Mouse (Mus musculus) spleen, adult 2 months (tissue): ENCODE data around the gene Sh3bp5. TPM values are rescaled to one million over a fixed set of nuclear protein-coding genes. Genes with fewer than 3 reads are reported as not detected.

ENCODE experiments used
- DNase-seq, 2 experiments: peaks; one replicate each; pipeline versions ENCODE4 v3.0.0 to v3.0.0-alpha.2; 2012 to 2021; ENCODE audit warnings: low spot score in 2 of 2, low read depth in 1 of 2
- H3K27ac ChIP-seq: fragments of 200-500 bp; 2 replicates; pipeline ENCODE4 v1.5.1; 2012; ENCODE audit warnings: low read length, inconsistent platforms; ENCODE audit not compliant: insufficient read depth
- H3K27me3 ChIP-seq: fragments of 200-500 bp; 2 replicates; pipeline ENCODE4 v1.6.1; 2012; ENCODE audit warnings: mild to moderate bottlenecking, moderate library complexity, low read length, inconsistent platforms; ENCODE audit not compliant: control insufficient read depth, insufficient read depth
- H3K36me3 ChIP-seq: fragments of 200-500 bp; 2 replicates; pipeline ENCODE4 v1.6.1; 2012; ENCODE audit warnings: mild to moderate bottlenecking, low read length, inconsistent platforms; ENCODE audit not compliant: control insufficient read depth, insufficient read depth
- H3K4me1 ChIP-seq: fragments of 200-500 bp; 2 replicates; pipeline ENCODE4 v1.6.1; 2011; ENCODE audit warnings: inconsistent platforms; ENCODE audit not compliant: control insufficient read depth, insufficient read depth, insufficient read length
- H3K4me3 ChIP-seq: fragments of 200-500 bp; 2 replicates; pipeline ENCODE4 v1.5.1; 2011; ENCODE audit warnings: mild to moderate bottlenecking, inconsistent platforms; ENCODE audit not compliant: insufficient read depth, insufficient read length; ENCODE audit errors: extremely low read depth
- CTCF ChIP-seq: fragments of 200-500 bp; IDR thresholded peaks from 2 replicates; pipeline ENCODE4 v1.5.1; 2011; ENCODE audit warnings: mild to moderate bottlenecking, inconsistent platforms; ENCODE audit not compliant: insufficient read depth, insufficient read length, insufficient replicate concordance; ENCODE audit errors: extremely low read depth
- POLR2A ChIP-seq: fragments of 200-500 bp; IDR thresholded peaks from 2 replicates; pipeline ENCODE4 v1.6.1; 2011; ENCODE audit warnings: low read depth, low read length, inconsistent platforms
- WGBS: fragments of 180-500 bp; shearing (Covaris S2); methylation state at CpG from one replicate; pipeline ENCODE4 v1.1.7; 2018; 5-methylcytosine and 5-hydroxymethylcytosine counted together
- polyA plus RNA-seq: library from polyadenylated mRNA; depleted of rRNA; stranded (reverse); fragments of >200 nt; gene quantifications from 2 replicates; pipeline ENCODE4 v1.2.3, GENCODE M21; 2012

The Sh3bp5 gene
- polyA plus RNA-seq, 1 experiment: 36.0 TPM

DNA sequence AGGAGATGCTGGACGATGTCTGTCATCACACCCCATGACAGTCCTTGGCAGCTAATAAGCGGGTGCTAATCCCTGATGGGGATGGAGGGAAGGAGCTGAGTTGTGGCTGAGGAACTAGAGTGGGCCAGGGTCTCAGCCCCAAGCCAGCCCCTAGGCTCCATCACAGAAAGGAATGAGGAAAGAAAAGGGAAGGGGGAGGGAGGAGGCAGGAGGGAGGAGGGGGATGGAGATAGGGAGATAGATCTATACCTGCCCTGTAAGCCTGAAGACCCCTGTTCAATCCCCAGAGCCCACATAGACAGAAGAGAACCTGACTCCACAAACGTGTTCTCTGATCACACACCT is 42.4 kb downstream of the Sh3bp5 start:
- H3K4me1 ChIP-seq: peaks cover 8% of the 10 kb centered on the region; the same call in 1 of the 2 replicates
- peaks cover 6% of the 10 kb centered on the region; the same call in 1 of the 2 replicates for H3K36me3 ChIP-seq
- no peaks in the 10 kb centered on the region for H3K27me3 ChIP-seq
- 0 out of 2 replicates have a peak overlapping the region, but pooled peaks have one; percentile 29 for H3K27ac ChIP-seq
- WGBS: 82% methylated on average over 3 of the region's 3 CpGs
- H3K4me3 ChIP-seq: no peak overlapping the region
- TF ChIP-seq CTCF: no peak
- no peak for TF ChIP-seq POLR2A
- no peak for DNase-seq

DNA sequence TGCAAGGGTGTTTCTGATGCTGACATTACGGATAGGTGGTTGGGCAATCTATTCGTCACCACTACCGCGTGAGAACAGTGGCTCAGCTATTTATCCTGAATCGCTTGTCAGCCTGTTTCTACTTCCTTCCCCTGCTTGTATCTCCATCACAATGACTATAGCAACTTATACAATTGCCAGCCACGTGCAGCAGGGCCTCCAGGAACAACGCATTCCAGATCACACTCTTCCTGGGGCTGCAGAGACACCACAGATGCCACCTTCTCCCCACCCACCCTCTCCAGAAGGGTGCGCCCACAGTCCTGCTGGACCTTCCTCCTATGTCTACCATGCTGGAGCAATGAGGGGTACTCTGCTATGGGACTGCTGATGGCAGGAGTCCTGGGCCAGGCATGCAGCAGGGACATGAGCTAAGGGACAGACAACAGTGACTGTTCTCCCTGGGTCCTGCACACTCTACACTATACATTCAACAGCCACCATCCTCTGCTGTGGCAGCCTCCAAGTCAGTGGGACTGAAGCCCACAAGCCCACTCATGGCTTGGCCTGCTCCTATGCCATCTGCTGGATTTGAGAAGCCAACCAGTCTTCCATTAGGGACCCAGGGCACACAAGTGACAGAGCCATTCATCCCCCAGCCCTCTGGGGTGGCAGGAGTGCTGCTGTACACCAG is 42.9 kb downstream of the Sh3bp5 start:
- H3K36me3 ChIP-seq: peaks cover 5% of the 10 kb centered on the region; the same call in 1 of the 2 replicates
- no peak for DNase-seq
- no peak for TF ChIP-seq CTCF
- TF ChIP-seq POLR2A: no peak
- peaks cover 12% of the 10 kb centered on the region; the same call in 1 of the 2 replicates for H3K4me1 ChIP-seq
- H3K4me3 ChIP-seq: no peak overlapping the region
- peak overlapping the region; percentile 29; the same call in 1 of the 2 replicates for H3K27ac ChIP-seq
- H3K27me3 ChIP-seq: no peaks in the 10 kb centered on the region
- WGBS: 59% methylated on average over 8 of the region's 8 CpGs

GRCm38 (mm10) chr14:31392300-31392699 is 43.6 kb downstream of the Sh3bp5 start:
- peaks cover 16% of the 10 kb centered on the region; the same call in 1 of the 2 replicates for H3K4me1 ChIP-seq
- no peak overlapping the region for H3K27ac ChIP-seq
- no peak for DNase-seq
- H3K27me3 ChIP-seq: no peaks in the 10 kb centered on the region
- no peak overlapping the region for H3K4me3 ChIP-seq
- H3K36me3 ChIP-seq: peaks cover 5% of the 10 kb centered on the region; the same call in 1 of the 2 replicates
- TF ChIP-seq CTCF: no peak
- no peak for TF ChIP-seq POLR2A
- 85% methylated on average over 5 of the region's 5 CpGs for WGBS

- peaks cover 22% of the 10 kb centered on the region; the same call in 1 of the 2 replicates for H3K4me1 ChIP-seq
- H3K4me3 ChIP-seq: no peak overlapping the region
- no peaks in the 10 kb centered on the region for H3K27me3 ChIP-seq
- no peak for DNase-seq
- peak overlapping the region; percentile 67 for H3K27ac ChIP-seq
- no peak for TF ChIP-seq CTCF
- no peak for TF ChIP-seq POLR2A
- peaks cover 5% of the 10 kb centered on the region; the same call in 1 of the 2 replicates for H3K36me3 ChIP-seq
- WGBS: 62% methylated on average over 8 of the region's 8 CpGs
Measured at GRCm38 (mm10) chr14:31389421-31390147, 46.3 kb downstream of the Sh3bp5 start.

GRCm38 (mm10) chr14:31388086-31388872 is 47.6 kb downstream of the Sh3bp5 start:
- Histone ChIP-seq H3K4me1 (peaks cover 21% of the 10 kb centered on the region; the same call in 1 of the 2 replicates), H3K27me3 (no peaks in the 10 kb centered on the region), H3K27ac (peak overlapping the region; percentile 3; the same call in 1 of the 2 replicates), H3K4me3 (no peak overlapping the region), H3K36me3 (peaks cover 9% of the 10 kb centered on the region)
- DNase-seq: no peak
- 77% methylated on average over 13 of the region's 13 CpGs for WGBS
- TF ChIP-seq POLR2A (no peak), CTCF (no peak)

- 40% methylated on average over 11 of the region's 11 CpGs for WGBS
- H3K4me1 ChIP-seq: peaks cover 18% of the 10 kb centered on the region; the same call in 1 of the 2 replicates
- no peaks in the 10 kb centered on the region for H3K27me3 ChIP-seq
- 0 out of 2 replicates have a peak overlapping the region, but pooled peaks have one; percentile 3 for H3K27ac ChIP-seq
- TF ChIP-seq CTCF: no peak
- TF ChIP-seq POLR2A: no peak
- no peak for DNase-seq
- H3K36me3 ChIP-seq: peaks cover 10% of the 10 kb centered on the region
- H3K4me3 ChIP-seq: no peak overlapping the region
Measured at GRCm38 (mm10) chr14:31387301-31387981, 48.4 kb downstream of the Sh3bp5 start.
